Mouse (Mus musculus): ENCODE data around the gene Actl9.

GRCm38 (mm10) chr17:33456631-33457030 is 23.9 kb downstream of the Actl9 start:
- no peak for TF ChIP-seq POLR2A (IDR thresholded peaks at IDR 0.05; ENCODE audit: low read depth, low read length)
- no peak for TF ChIP-seq CTCF (conservative IDR thresholded peaks at IDR 0.05; ENCODE audit: insufficient read depth, insufficient read length, low read depth, low read length)
